Mouse (Mus musculus): ENCODE measurements at regions not wholly inside any gene's neighbourhood (a gene's known extent, or its start where the extent isn't known, plus 50 kb on each side); places are given as distances from the start of the nearest gene placed in this dataset.

DNA sequence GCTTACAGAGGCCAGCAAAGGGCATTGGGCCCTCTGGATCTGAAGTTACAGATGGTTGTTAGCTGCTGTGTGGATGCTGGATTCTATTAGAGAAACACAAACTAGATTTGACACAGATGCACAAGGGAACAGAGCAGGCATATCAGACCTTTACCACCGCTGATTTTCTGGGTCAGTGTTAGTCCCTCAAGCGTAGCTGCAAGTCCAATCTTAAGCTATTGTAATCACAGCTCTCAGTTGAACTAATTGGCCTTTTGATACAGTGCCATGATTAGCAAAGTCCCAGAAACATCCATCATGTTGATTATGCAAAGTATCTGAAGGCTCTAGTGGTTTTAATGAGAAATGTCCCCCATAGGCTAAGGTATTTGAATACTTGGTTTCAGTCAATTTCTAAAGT lies 54.2 kb upstream of the Plppr5 start:
- Histone ChIP-seq H3K9ac (no peak overlapping the region), H3K4me1 (replicated peaks) (no peaks in the 10 kb centered on the region), H3K36me3 (no peaks in the 10 kb centered on the region), H3K27ac (replicated peaks) (no peak overlapping the region), H3K27me3 (no peaks in the 10 kb centered on the region), H3K9me3 (no peaks in the 10 kb centered on the region), H3K4me2 (no peak overlapping the region), H3K4me3 (no peak overlapping the region)
- no peak for ATAC-seq (ENCODE audit: low FRiP score, low read depth)
- 37% methylated on average over 2 of the region's 2 CpGs for WGBS

DNA sequence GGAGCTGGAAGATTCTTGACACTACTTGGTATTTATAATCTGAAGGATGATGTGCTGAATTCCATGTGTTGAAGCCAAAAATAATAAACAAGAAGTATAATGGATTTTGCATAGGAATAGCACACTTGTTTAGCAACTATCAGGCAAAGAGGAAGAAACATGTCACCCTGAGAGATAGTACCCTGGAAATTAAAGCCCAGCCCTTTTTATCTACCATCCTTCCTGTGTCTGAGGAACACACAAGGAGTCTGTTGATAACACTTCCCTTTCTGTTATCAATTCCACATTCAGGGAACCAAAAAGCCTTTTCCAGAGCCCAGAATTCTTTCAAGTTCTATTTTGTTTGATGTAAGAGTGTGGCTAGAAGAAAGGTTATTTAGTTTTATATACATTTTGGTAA lies 66.5 kb upstream of the Plppr5 start:
- H3K4me1 ChIP-seq (replicated peaks) = no peaks in the 10 kb centered on the region
- no peak for ATAC-seq (ENCODE audit: low FRiP score, low read depth)
- H3K27ac ChIP-seq (replicated peaks) = no peak overlapping the region
- no peaks in the 10 kb centered on the region for H3K9me3 ChIP-seq
- H3K27me3 ChIP-seq = no peaks in the 10 kb centered on the region
- no peak overlapping the region for H3K4me2 ChIP-seq
- H3K4me3 ChIP-seq = no peak overlapping the region
- H3K9ac ChIP-seq = no peak overlapping the region
- H3K36me3 ChIP-seq = no peaks in the 10 kb centered on the region

- H3K27ac ChIP-seq (replicated peaks) = no peak overlapping the region
- H3K27me3 ChIP-seq = no peaks in the 10 kb centered on the region
- no peak overlapping the region for H3K4me3 ChIP-seq
- ATAC-seq (ENCODE audit: low FRiP score, low read depth) = no peak
- no peaks in the 10 kb centered on the region for H3K9me3 ChIP-seq
- H3K9ac ChIP-seq = no peak overlapping the region
- H3K36me3 ChIP-seq = no peaks in the 10 kb centered on the region
- H3K4me2 ChIP-seq = no peak overlapping the region
- WGBS = 44% methylated on average over 1 of the region's 1 CpGs
- no peaks in the 10 kb centered on the region for H3K4me1 ChIP-seq (replicated peaks)
These were observed 68.4 kb upstream of the Plppr5 start for GRCm38 (mm10) chr3:117506151-117506723.

DNA sequence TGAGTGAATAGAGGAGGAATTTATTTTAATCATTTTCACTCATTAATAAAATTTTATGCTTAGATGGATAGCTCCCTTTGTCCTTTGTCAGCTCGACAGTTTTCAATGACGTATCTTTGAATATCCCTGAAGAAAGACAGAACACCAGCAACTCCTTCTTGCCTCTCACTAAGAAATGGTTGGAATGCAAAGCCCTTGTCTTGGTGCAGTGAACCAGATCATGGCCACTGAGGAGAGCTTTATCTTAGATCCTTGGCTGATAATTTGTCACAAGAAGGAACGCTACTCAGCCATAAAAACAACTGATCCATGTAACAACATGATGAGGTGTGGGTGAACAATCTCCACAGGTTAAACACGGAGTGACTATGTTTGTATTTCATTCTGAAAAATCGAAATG lies 73.5 kb upstream of the Plppr5 start:
- WGBS = 11% methylated on average over 5 of the region's 5 CpGs
- Histone ChIP-seq H3K27me3 (no peaks in the 10 kb centered on the region), H3K9me3 (no peaks in the 10 kb centered on the region), H3K4me2 (no peak overlapping the region), H3K36me3 (no peaks in the 10 kb centered on the region), H3K4me1 (replicated peaks) (no peaks in the 10 kb centered on the region), H3K27ac (replicated peaks) (no peak overlapping the region), H3K4me3 (no peak overlapping the region), H3K9ac (no peak overlapping the region)
- ATAC-seq (ENCODE audit: low FRiP score, low read depth) = no peak

- no peak overlapping the region for H3K9ac ChIP-seq
- no peaks in the 10 kb centered on the region for H3K4me1 ChIP-seq (replicated peaks)
- ATAC-seq (ENCODE audit: low FRiP score, low read depth) = no peak
- H3K27ac ChIP-seq (replicated peaks) = no peak overlapping the region
- no peaks in the 10 kb centered on the region for H3K36me3 ChIP-seq
- WGBS = 87% methylated on average over 5 of the region's 5 CpGs
- H3K4me3 ChIP-seq = no peak overlapping the region
- H3K9me3 ChIP-seq = no peaks in the 10 kb centered on the region
- H3K4me2 ChIP-seq = no peak overlapping the region
- H3K27me3 ChIP-seq = no peaks in the 10 kb centered on the region
These were observed 76.3 kb upstream of the Plppr5 start for GRCm38 (mm10) chr3:117498138-117498897.

- ATAC-seq (ENCODE audit: low FRiP score, low read depth) = no peak
- Histone ChIP-seq H3K4me3 (no peak overlapping the region), H3K9me3 (no peaks in the 10 kb centered on the region), H3K4me1 (replicated peaks) (no peaks in the 10 kb centered on the region), H3K27ac (replicated peaks) (no peak overlapping the region), H3K36me3 (no peaks in the 10 kb centered on the region), H3K9ac (no peak overlapping the region), H3K27me3 (no peaks in the 10 kb centered on the region), H3K4me2 (no peak overlapping the region)
- 81% methylated on average over 2 of the region's 2 CpGs for WGBS
These were observed 80.5 kb upstream of the Plppr5 start for GRCm38 (mm10) chr3:117494118-117494517.

- Histone ChIP-seq H3K36me3 (no peaks in the 10 kb centered on the region), H3K4me2 (no peak overlapping the region), H3K27me3 (no peaks in the 10 kb centered on the region), H3K9ac (no peak overlapping the region), H3K9me3 (no peaks in the 10 kb centered on the region), H3K4me1 (replicated peaks) (no peaks in the 10 kb centered on the region), H3K4me3 (no peak overlapping the region), H3K27ac (replicated peaks) (no peak overlapping the region)
- 78% methylated on average over 11 of the region's 11 CpGs for WGBS
- no peak for ATAC-seq (ENCODE audit: low FRiP score, low read depth)
These were observed 87.2 kb upstream of the Plppr5 start for GRCm38 (mm10) chr3:117487281-117488027.

DNA sequence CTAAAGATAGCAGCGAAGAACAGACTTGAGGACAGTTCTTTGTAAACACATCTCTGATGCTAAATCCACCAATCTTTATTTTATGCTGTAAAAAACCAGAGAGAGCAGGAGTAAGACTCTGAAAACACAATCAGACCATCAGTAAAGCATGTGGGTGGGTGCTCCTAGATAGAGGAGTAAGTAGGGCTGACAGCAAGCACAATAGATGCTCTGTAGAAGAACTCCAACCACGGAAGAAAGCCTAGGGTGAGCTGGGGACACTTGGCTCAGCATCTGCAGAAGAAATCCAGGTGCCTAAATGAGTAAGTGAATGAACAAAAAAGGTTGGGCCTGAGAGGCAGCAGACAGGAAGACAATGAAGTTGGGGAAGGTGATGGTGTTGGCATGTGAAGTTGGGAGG lies 88.3 kb upstream of the Plppr5 start:
- H3K36me3 ChIP-seq = no peaks in the 10 kb centered on the region
- no peak for ATAC-seq (ENCODE audit: low FRiP score, low read depth)
- no peak overlapping the region for H3K4me2 ChIP-seq
- no peak overlapping the region for H3K4me3 ChIP-seq
- 82% methylated on average over 2 of the region's 2 CpGs for WGBS
- H3K27ac ChIP-seq (replicated peaks) = no peak overlapping the region
- no peaks in the 10 kb centered on the region for H3K4me1 ChIP-seq (replicated peaks)
- no peaks in the 10 kb centered on the region for H3K9me3 ChIP-seq
- no peak overlapping the region for H3K9ac ChIP-seq
- H3K27me3 ChIP-seq = no peaks in the 10 kb centered on the region

- no peak for ATAC-seq (ENCODE audit: low FRiP score, low read depth)
- Histone ChIP-seq H3K9me3 (no peaks in the 10 kb centered on the region), H3K36me3 (no peaks in the 10 kb centered on the region), H3K27me3 (no peaks in the 10 kb centered on the region), H3K4me3 (no peak overlapping the region), H3K9ac (no peak overlapping the region), H3K27ac (replicated peaks) (no peak overlapping the region), H3K4me2 (no peak overlapping the region), H3K4me1 (replicated peaks) (no peaks in the 10 kb centered on the region)
- WGBS = 85% methylated on average over 3 of the region's 3 CpGs
These were observed 94.5 kb upstream of the Plppr5 start for GRCm38 (mm10) chr3:117480131-117480530.

DNA sequence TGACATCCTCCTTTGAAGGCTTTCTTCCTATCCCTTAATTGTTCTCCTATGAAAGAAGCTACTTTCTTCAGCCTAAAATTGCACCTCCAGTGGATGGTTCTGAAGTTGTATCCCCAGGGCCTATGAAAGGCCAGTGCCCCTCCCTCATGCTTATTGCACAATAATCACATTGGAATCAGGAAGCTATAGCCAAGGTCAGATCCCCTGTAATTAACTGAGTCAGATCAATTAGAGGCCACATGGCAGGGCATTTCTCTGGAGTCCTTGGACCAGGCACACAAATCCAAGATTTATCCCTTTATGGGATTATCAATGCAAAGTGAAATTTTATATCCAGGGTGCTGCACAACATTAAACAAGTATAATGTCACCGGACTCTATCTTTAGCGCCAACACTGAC lies 98.8 kb upstream of the Plppr4 start:
- Histone ChIP-seq H3K36me3 (no peaks in the 10 kb centered on the region), H3K27me3 (no peaks in the 10 kb centered on the region), H3K9ac (no peak overlapping the region), H3K4me3 (no peak overlapping the region), H3K27ac (replicated peaks) (no peak overlapping the region), H3K9me3 (no peaks in the 10 kb centered on the region), H3K4me1 (replicated peaks) (no peaks in the 10 kb centered on the region), H3K4me2 (no peak overlapping the region)
- 100% methylated on average over 2 of the region's 2 CpGs for WGBS
- no peak for ATAC-seq (ENCODE audit: low FRiP score, low read depth)

GRCm38 (mm10) chr3:117450559-117450958 lies 89.9 kb upstream of the Plppr4 start:
- H3K4me1 ChIP-seq (replicated peaks) = 0 out of 2 replicates have a peak, but pooled peaks cover 2% of the 10 kb centered on the region
- H3K4me3 ChIP-seq = no peak overlapping the region
- H3K9ac ChIP-seq = no peak overlapping the region
- no peak for ATAC-seq (ENCODE audit: low FRiP score, low read depth)
- no peaks in the 10 kb centered on the region for H3K36me3 ChIP-seq
- H3K4me2 ChIP-seq = no peak overlapping the region
- no peaks in the 10 kb centered on the region for H3K27me3 ChIP-seq
- no peak overlapping the region for H3K27ac ChIP-seq (replicated peaks)
- 60% methylated on average over 7 of the region's 7 CpGs for WGBS
- no peaks in the 10 kb centered on the region for H3K9me3 ChIP-seq

- no peak overlapping the region for H3K4me2 ChIP-seq
- no peak for ATAC-seq (ENCODE audit: low FRiP score, low read depth)
- no peaks in the 10 kb centered on the region for H3K9me3 ChIP-seq
- H3K36me3 ChIP-seq = no peaks in the 10 kb centered on the region
- no peak overlapping the region for H3K9ac ChIP-seq
- no peaks in the 10 kb centered on the region for H3K27me3 ChIP-seq
- no peak overlapping the region for H3K4me3 ChIP-seq
- WGBS = 68% methylated on average over 3 of the region's 3 CpGs
- H3K4me1 ChIP-seq (replicated peaks) = no peaks in the 10 kb centered on the region
- no peak overlapping the region for H3K27ac ChIP-seq (replicated peaks)
These were observed 81.2 kb upstream of the Plppr4 start for GRCm38 (mm10) chr3:117441887-117442286.

All from hindbrain, embryonic 15.5 days (tissue).